Mouse (Mus musculus) urinary bladder, postnatal 4 days (tissue): ENCODE data around the gene Ylpm1.
A peak's percentile ranks its signal among the peaks of the same experiment; 100 is the strongest.

Experiments used
- DNase-seq, 2 experiments: peaks; one replicate each; pipeline ENCODE4 v3.0.0; 2021 to 2022; ENCODE audit warnings: low spot score in 2 of 2

The Ylpm1 gene

DNA sequence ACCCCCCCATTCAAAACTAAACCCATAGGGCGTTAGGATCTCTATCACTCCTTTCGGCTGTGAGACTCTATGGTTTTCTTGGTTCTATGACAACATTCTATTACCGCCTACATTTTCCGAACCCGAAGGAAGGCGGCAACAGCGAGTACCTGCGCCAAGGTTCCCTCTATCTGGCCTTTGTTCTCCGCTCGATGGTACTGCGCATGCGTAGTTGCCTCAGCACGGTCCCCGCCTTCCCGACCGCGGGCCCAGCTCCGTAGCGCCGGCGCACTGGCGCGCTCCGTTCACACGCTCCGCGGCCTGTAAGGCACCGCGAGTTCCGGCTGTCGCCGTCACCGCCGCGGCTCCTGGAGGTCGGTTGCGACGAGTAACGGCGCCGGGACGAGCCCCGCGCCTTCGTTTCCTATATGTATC, at the start of gene Ylpm1:
Gene Ylpm1 (plus strand): TSS at position 239 of the 414 bp plus-strand sequence.
- DNase-seq, result peak; percentile 97

GRCm38 (mm10) chr12:84947894-84948583, 48.1 kb upstream of the Ylpm1 start:
- no peak for DNase-seq

- no peak for DNase-seq
These were observed 47.4 kb upstream of the Ylpm1 start for GRCm38 (mm10) chr12:84948584-84949285.

DNA sequence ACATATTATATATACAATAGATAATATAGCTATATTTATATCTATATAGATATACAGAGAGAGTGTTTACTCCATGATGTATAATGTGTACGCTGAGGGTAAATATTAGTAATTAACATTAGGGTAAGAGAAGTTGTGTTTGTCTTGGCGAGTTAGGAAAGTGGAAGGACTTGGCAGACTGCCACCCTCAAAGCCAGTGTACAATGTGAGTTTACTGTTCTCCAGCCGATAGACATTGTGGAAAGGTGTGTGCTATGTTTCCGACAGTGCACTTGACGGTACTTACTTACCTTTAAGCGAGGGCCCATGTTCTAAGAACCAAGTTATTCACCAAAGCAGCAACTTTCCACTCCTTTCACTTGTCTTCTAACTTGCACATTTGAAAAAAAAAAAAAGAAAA, 45.4 kb upstream of the Ylpm1 start:
- DNase-seq, result no peak

DNA sequence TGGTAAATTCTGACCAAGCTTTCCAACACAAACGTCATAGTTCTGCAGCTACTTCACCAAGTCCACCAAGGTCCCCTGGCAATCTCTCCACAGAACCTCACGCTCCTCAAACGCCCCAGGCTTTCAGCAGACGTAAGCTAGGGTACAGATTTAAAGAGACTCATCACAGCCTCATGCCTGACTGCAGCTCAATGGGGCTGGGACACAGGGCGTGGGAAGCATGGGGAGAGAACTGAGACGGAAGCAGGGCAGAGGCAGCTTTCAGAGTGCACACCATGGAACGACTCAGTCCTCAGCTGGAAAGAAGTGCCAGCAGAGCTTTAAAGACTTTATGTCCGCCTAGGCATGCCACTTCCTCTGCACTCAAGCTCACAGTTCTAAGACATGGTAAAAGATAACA, 44.6 kb upstream of the Ylpm1 start:
- no peak for DNase-seq

- no peak for DNase-seq
These were observed 43.8 kb upstream of the Ylpm1 start for GRCm38 (mm10) chr12:84952351-84952750.

- no peak for DNase-seq
These were observed 39.8 kb upstream of the Ylpm1 start for GRCm38 (mm10) chr12:84956317-84956716.

GRCm38 (mm10) chr12:84958794-84959356, 37.2 kb upstream of the Ylpm1 start:
- no peak for DNase-seq

DNA sequence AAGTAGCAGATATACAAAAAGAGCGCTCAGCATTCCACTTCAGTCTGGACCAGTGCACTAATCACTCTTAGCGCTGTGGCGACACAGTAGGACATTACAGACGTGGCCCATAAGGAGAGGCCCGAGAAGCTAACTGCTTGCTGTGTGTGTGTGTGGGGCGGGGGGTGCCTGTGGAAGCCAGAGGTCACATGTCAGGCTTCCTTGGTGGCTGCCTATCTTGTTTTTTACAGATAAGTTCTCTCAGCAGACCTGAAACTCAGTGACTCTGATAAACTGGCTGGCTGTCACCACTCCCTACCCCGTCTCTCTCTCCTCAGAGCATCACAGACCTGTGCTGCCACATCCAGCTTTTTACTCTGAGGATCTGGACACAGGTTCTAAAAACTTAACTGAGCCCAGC, 33.5 kb upstream of the Ylpm1 start:
- DNase-seq, result no peak

GRCm38 (mm10) chr12:84968831-84969655, 27.1 kb upstream of the Ylpm1 start:
- DNase-seq, result no peak

- no peak for DNase-seq
These were observed 26.3 kb upstream of the Ylpm1 start for GRCm38 (mm10) chr12:84969656-84970427.

DNA sequence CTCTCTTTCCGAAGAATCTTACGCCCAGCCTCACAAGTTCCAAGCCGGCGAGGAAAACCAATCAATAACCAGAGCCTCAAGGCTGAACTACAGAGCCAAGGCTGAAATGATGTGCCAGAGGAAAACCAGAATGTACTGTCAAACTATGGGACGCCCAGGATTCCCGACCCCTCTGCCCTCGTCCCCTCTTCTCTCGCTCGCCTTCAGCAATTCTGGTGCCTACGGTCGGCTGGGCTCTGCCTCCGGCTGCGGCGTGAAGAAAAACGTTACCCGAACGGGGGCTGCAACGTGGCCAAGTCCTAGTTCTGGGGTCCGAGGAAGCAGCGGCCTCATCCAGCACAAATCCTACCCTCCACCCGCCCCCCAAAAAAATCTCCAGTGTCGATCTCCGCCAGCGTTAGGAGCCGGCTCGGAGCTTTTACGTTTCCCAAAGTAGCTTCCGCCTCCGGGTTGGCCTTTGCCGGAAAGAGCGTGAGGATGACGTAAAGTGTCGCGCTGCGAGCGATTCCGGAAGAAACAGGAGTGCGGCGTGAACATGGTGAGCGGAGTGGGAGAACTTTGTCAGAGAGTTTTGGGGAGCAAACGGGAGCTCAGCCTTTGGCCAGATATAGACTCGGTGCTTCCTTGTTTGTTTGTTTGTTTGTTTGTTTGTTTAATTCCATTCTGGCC, 25.6 kb upstream of the Ylpm1 start, which contains the start of the genes Fcf1 and Arel1:
Gene Fcf1 (plus strand): TSS at position 470 of the 669 bp plus-strand sequence.
Gene Arel1 (minus strand): TSS at position 473 of the 669 bp plus-strand sequence.
- DNase-seq, result peak; percentile 78 to 87

GRCm38 (mm10) chr12:84979264-84979862, 16.8 kb upstream of the Ylpm1 start:
- DNase-seq, result no peak

- DNase-seq, result no peak
These were observed 6.7 kb upstream of the Ylpm1 start for GRCm38 (mm10) chr12:84989456-84989855.

GRCm38 (mm10) chr12:84995112-84995761, 884 bp upstream of the Ylpm1 start:
- DNase-seq, result no peak

- DNase-seq, result peak in 1 of 2 experiments; percentile 60
These were observed 629 bp downstream of the Ylpm1 start for GRCm38 (mm10) chr12:84996501-84997398.

- DNase-seq, result no peak
These were observed 2.9 kb downstream of the Ylpm1 start for GRCm38 (mm10) chr12:84999053-84999452.

GRCm38 (mm10) chr12:85006206-85006605, 10.1 kb downstream of the Ylpm1 start:
- DNase-seq, result no peak

GRCm38 (mm10) chr12:85007021-85007420, 10.9 kb downstream of the Ylpm1 start:
- no peak for DNase-seq
